Mouse (Mus musculus) WW6 (cell line): Measurements from ENCODE around the gene Clta.

Experiments
- DNase-seq: peaks from one replicate; pipeline ENCODE4 v3.0.0-alpha.2; 2013; ENCODE audit warnings: low read depth, low spot score

Clta gene

DNA sequence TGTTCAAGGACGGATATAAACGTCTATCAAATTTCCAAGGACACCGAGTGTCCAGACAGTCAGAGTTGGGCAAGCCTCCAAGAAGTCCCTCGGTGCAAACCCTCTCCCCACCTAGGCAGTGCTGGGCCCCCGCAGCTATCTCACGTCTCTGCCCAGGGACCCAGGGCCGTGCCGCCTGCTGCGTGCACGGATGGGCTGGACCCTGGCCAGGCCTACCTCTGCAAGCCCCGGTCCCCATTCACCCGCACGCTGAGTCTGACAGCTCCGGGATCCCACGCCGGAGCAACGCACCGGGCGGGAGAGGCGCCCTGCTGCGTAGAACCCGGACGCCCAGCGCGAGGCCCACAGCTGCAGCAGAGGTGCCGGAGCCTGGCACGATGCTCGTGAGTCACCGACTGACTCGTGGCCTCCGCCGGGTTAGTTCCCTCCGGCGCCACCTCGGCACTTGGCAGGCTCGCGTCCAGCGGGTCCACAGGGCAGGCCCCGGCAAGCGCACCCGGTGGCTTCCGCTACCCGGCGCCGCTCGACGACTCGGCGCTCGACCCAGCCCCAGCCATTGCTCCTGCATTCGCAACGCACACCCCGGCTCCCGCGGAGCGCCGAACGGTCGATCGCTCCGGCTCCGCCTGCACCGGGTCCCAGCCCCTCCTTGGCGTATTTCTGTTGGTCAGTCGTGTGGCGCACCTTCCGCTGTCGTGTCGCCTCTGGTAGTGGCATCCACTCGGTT, 68.1 kb downstream of the Clta start:
- no peak for DNase-seq

DNA sequence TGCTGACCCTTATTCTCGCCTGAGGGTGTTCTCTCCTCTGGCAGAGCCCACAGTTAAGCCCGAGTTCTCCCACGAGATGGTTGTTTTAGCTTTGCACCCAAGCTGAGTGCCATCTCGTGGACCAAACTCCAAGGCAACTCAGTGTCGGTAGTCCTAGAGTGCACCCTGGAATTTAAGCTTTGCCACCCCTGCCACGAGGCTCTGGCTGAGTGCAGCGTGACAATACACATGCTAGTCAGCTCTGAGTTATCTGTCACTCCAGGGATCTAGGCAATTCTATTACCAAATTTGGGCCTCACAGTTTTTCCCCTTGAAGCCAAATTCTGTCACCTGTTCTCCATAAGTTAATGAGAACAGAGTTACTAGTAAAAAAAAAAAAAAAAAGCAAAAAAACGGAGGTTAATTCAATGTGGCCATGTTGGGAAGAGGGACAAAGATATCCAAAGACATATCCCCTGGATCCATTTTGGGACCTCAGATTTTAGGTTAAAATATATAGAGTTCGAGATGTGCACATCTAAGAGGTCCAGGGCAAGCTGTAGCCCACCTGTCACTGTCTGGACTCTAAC, 68.7 kb downstream of the Clta start:
- no peak for DNase-seq

DNA sequence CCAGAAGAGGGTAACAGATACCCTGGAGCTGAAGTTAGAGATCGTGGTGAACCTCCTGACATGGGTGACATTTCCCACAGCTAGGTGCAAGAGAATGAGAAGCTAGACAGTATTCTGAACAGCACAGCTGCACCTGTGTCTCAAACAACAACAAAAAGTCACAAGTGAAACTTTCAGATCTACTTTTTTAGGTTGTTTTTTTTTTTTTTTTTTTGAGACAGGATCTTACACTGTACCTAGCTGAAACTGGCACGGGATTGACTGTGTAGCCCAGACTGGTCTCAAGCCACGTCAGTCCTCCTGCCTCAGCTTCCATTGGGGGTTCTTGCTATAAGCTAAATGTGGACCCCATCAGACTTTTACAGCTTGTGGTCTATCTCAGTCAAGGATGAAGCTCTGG, 69.5 kb downstream of the Clta start:
- DNase-seq, result no peak

DNA sequence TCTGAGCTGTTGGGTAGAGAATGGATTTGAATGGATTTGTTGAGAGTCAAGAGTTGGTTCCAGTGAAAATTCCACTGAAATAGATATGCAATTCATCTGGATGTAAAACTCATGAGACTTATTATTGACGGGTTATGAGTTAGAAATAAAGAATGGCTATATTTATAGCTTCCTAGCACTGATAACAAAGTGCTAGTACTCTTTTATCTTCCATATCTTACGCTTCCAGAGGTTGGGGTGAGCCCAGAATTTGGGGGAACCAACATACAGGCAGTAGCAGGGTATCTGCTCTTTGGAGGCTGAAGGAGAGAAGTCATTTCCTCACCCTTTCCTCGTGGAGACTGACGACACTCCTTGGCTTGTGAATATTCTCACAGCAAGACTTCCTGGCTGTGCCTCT, 70.2 kb downstream of the Clta start:
- DNase-seq, result no peak

DNA sequence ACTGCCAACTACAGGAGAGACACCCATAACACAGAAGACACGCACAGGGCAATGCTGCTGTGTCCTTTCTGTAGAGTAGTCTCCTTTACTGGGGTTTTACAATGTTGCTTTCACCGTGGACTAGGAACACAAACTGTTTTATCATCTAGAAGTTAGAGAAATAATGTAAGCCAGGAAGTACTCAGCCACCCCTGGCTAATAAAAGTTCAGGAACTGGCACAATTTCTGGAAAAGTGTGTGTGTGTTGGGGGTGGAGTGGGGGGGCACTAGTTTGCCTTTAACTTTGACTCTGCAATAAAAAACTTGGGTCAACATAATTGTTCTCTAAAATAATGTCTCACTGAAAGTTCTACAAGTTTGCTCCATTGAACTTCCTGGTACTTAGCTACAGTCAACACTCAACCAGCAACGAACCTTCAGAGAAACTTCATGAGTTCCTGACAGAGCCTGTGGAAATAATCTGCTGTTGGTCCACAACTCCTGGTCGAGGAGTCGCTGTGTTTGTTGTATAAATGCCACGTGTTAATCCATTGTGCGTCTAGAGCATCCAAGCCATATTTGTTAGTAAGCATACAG, 74.2 kb downstream of the Clta start:
- DNase-seq, result no peak
